Mouse (Mus musculus): ENCODE data around the gene Pafah2. TPM values are rescaled to one million over a fixed set of nuclear protein-coding genes. Genes with fewer than 3 reads are reported as not detected.
A peak's percentile ranks its signal among the peaks of the same experiment; 100 is the strongest.

Pafah2 gene
- polyA plus RNA-seq, 1 experiment: not detected

GRCm38 (mm10) chr4:134455310-134455709 is 59.2 kb downstream of the Pafah2 start:
- Histone ChIP-seq H3K27ac (ENCODE audit: insufficient read depth, low read depth, low read length) (no peak overlapping the region), H3K4me3 (ENCODE audit: insufficient read depth, low read depth, low read length) (no peak overlapping the region), H3K4me1 (ENCODE audit: control insufficient read depth, insufficient read depth, low read length) (peaks cover 14% of the 10 kb centered on the region)
- 83% methylated on average over 6 of the region's 6 CpGs for WGBS
- TF ChIP-seq POLR2A (IDR thresholded peaks at IDR 0.05; ENCODE audit: insufficient read depth, low read depth, low read length) (no peak), CTCF (IDR thresholded peaks at IDR 0.05; ENCODE audit: insufficient read depth, low read depth, low read length) (no peak)

DNA sequence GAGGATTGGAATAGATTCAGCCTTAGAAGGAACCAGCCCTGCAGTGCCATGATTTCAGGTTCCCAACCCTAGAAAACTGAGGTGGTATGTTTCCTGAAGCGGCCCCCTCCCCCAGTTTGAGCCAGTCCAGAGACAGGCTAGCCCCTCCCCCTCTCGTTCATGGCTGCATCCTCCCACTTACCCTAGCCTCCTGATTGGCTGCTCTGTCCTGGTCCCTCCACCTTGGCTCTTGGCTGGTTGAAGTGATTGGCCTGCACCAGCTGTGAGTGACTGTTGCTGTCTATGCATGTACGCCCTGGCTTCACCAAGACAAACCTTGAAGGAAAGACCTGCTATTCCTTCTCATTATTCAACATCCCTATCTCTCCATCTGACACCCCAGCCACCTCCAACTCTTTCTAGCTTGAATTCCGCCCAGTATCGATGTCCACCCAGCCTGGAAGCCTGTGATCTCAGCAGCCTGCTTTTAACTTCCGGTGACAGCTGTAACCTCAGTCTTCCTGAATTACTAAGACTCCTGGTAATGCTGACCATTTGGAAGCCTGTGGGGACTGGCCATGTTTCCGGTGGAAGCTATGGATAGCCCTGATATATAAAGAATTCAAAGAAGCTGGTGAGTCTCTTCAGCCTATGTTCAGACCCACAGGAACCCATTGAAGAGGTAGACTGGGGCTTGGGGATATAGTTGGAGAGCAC is 61.2 kb downstream of the Pafah2 start:
- no peak overlapping the region for H3K27ac ChIP-seq (ENCODE audit: insufficient read depth, low read depth, low read length)
- 75% methylated on average over 7 of the region's 7 CpGs for WGBS
- no peak overlapping the region for H3K4me3 ChIP-seq (ENCODE audit: insufficient read depth, low read depth, low read length)
- TF ChIP-seq POLR2A (IDR thresholded peaks at IDR 0.05; ENCODE audit: insufficient read depth, low read depth, low read length) (no peak), CTCF (IDR thresholded peaks at IDR 0.05; ENCODE audit: insufficient read depth, low read depth, low read length) (no peak)
- H3K4me1 ChIP-seq (ENCODE audit: control insufficient read depth, insufficient read depth, low read length): no peaks in the 10 kb centered on the region; the same call in 1 of the 2 replicates

GRCm38 (mm10) chr4:134458856-134459255 is 62.7 kb downstream of the Pafah2 start:
- Histone ChIP-seq H3K27ac (ENCODE audit: insufficient read depth, low read depth, low read length) (no peak overlapping the region), H3K4me1 (ENCODE audit: control insufficient read depth, insufficient read depth, low read length) (no peaks in the 10 kb centered on the region; the same call in 1 of the 2 replicates), H3K4me3 (ENCODE audit: insufficient read depth, low read depth, low read length) (no peak overlapping the region)
- TF ChIP-seq POLR2A (IDR thresholded peaks at IDR 0.05; ENCODE audit: insufficient read depth, low read depth, low read length): no peak
- no peak for TF ChIP-seq CTCF (IDR thresholded peaks at IDR 0.05; ENCODE audit: insufficient read depth, low read depth, low read length)
- 87% methylated on average over 5 of the region's 5 CpGs for WGBS

DNA sequence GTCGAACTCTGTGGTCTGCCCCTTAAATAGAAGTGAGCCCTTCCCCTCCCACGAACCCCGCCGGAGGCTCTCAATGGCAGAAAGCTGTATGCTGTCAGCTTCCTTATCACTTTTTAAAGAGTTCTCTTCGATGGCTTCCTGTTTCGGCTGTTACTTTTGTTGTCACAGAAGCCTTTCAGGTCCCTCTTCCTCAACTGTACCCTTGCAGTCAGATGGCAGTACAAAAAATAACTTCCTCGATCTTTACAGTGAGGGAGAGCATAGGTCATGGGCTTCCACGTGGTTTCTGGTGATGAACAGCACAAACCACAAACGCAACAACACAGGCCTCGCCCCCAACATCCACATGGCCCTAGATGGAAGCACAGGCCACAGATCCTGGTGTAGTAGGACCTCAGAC is 64.2 kb downstream of the Pafah2 start:
- no peak for TF ChIP-seq CTCF (IDR thresholded peaks at IDR 0.05; ENCODE audit: insufficient read depth, low read depth, low read length)
- no peak for TF ChIP-seq POLR2A (IDR thresholded peaks at IDR 0.05; ENCODE audit: insufficient read depth, low read depth, low read length)
- 86% methylated on average over 10 of the region's 10 CpGs for WGBS
- H3K27ac ChIP-seq (ENCODE audit: insufficient read depth, low read depth, low read length): no peak overlapping the region
- H3K4me3 ChIP-seq (ENCODE audit: insufficient read depth, low read depth, low read length): no peak overlapping the region
- H3K4me1 ChIP-seq (ENCODE audit: control insufficient read depth, insufficient read depth, low read length): no peaks in the 10 kb centered on the region

GRCm38 (mm10) chr4:134461252-134461651 is 65.1 kb downstream of the Pafah2 start:
- 90% methylated on average over 5 of the region's 5 CpGs for WGBS

DNA sequence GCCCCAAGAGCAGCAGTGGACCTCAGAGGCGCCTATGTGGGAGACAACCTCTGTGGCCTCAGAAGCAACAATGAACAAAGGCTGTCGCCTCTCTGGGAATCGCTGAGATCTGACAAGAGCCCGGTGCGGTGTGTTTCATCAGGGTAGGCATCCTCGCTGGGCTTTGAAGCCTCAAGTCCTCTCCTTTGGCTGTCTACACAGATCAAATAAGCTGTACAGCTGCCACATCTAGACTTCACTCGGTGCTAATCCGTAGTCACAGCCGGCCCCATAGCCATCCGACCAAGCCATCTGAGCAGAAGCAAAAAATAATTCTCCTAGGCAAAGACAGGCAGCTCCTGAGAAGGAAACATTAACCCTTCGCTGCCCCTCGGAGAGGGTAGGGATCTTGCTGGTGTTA is 69.7 kb downstream of the Pafah2 start:
- H3K4me1 ChIP-seq (ENCODE audit: control insufficient read depth, insufficient read depth, low read length): peaks cover 14% of the 10 kb centered on the region
- H3K4me3 ChIP-seq (ENCODE audit: insufficient read depth, low read depth, low read length): no peak overlapping the region
- H3K27ac ChIP-seq (ENCODE audit: insufficient read depth, low read depth, low read length): no peak overlapping the region
- TF ChIP-seq CTCF (IDR thresholded peaks at IDR 0.05; ENCODE audit: insufficient read depth, low read depth, low read length): no peak
- TF ChIP-seq POLR2A (IDR thresholded peaks at IDR 0.05; ENCODE audit: insufficient read depth, low read depth, low read length): no peak
- 50% methylated on average over 12 of the region's 12 CpGs for WGBS

More at GRCm38 (mm10) chr4:134461252-134461651, 65.1 kb downstream of the Pafah2 start:
- H3K4me1 ChIP-seq (ENCODE audit: control insufficient read depth, insufficient read depth, low read length): peaks cover 6% of the 10 kb centered on the region
- H3K4me3 ChIP-seq (ENCODE audit: insufficient read depth, low read depth, low read length): no peak overlapping the region
- H3K27ac ChIP-seq (ENCODE audit: insufficient read depth, low read depth, low read length): no peak overlapping the region
- TF ChIP-seq CTCF (IDR thresholded peaks at IDR 0.05; ENCODE audit: insufficient read depth, low read depth, low read length) (no peak), POLR2A (IDR thresholded peaks at IDR 0.05; ENCODE audit: insufficient read depth, low read depth, low read length) (no peak)

DNA sequence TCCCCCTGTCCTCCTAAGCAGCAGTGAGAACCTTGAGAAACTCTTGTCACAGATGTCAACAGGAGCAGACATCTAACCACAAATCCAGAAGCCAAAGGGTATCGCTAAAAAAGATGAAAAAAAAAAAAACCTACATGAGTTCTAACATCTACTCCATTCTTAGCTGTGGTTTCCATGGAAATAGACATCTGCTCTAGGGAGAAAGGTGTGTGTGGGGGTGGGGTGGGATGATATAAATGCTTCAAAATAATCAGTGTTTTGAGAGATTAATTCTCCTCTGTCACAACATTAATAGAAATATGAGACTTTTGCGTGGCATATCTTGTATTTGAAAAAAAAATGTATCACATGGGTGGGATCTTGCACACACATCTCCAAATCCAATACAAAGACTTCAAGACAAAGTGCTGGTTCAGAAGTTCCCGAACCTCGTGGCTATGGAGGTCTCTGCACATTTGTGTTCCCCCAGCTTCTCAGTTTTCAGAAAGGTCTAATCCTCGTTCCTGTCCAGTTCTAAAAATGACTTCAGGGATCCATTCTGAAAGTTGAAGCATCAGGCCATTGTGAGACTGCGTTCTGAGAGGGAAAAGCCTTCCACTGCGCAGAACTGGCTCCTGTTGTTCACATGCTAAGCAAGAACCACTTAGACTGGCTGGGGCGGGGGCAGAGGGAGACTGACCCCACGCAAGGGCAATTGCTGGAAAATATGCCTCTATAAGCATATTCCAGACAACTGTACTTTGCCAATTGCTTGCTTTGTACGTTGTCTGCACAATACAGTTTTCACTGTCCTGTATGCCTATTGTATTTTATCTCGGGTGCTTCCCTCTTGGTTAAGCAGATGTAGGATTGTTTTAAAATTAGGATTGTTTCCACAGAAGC is 70.5 kb downstream of the Pafah2 start:
- WGBS: 53% methylated on average over 11 of the region's 11 CpGs
- H3K4me3 ChIP-seq (ENCODE audit: insufficient read depth, low read depth, low read length): no peak overlapping the region
- H3K27ac ChIP-seq (ENCODE audit: insufficient read depth, low read depth, low read length): no peak overlapping the region
- no peak for TF ChIP-seq POLR2A (IDR thresholded peaks at IDR 0.05; ENCODE audit: insufficient read depth, low read depth, low read length)
- peaks cover 14% of the 10 kb centered on the region for H3K4me1 ChIP-seq (ENCODE audit: control insufficient read depth, insufficient read depth, low read length)

- 2% methylated on average over 31 of the region's 31 CpGs for WGBS
- Histone ChIP-seq H3K4me1 (ENCODE audit: control insufficient read depth, insufficient read depth, low read length) (peaks cover 14% of the 10 kb centered on the region), H3K4me3 (ENCODE audit: insufficient read depth, low read depth, low read length) (peak overlapping the region; percentile 62), H3K27ac (ENCODE audit: insufficient read depth, low read depth, low read length) (peak overlapping the region; percentile 52)
- TF ChIP-seq CTCF (IDR thresholded peaks at IDR 0.05; ENCODE audit: insufficient read depth, low read depth, low read length) (no peak), POLR2A (IDR thresholded peaks at IDR 0.05; ENCODE audit: insufficient read depth, low read depth, low read length) (no peak)
These were observed 71.5 kb downstream of the Pafah2 start for GRCm38 (mm10) chr4:134467435-134468214.

Data from olfactory bulb, adult 2 months (tissue).